Mouse (Mus musculus) heart, embryonic 12.5 days (tissue): ENCODE results near the gene Erc2. TPM values are rescaled to one million over a fixed set of nuclear protein-coding genes. Genes with fewer than 3 reads are reported as not detected.

Experiments used
- ATAC-seq: fragments of 200-750 bp; cut with Nextera tagmentation; 2 replicates; pipeline ENCODE4 v1.8.0; 2017; ENCODE audit warnings: moderate TSS enrichment, moderate library complexity; ENCODE audit not compliant: insufficient number of reproducible peaks, low FRiP score
- H3K27ac ChIP-seq: fragments of 300-500 bp; sonication (generic); 2 replicates; pipeline ENCODE4 v1.5.1; 2016; ENCODE audit warnings: mild to moderate bottlenecking, moderate library complexity; ENCODE audit not compliant: poor library complexity, severe bottlenecking
- H3K27me3 ChIP-seq: fragments of 300-500 bp; sonication (generic); replicated peaks from 2 replicates; pipeline ENCODE4 v1.6.1; 2016; ENCODE audit warnings: mild to moderate bottlenecking, moderate library complexity
- H3K36me3 ChIP-seq: fragments of 300-500 bp; sonication (generic); 2 replicates; pipeline ENCODE4 v1.6.1; 2016; ENCODE audit warnings: mild to moderate bottlenecking, moderate library complexity
- H3K4me1 ChIP-seq: fragments of 300-500 bp; sonication (generic); replicated peaks from 2 replicates; pipeline ENCODE4 v1.6.1; 2016; ENCODE audit warnings: mild to moderate bottlenecking
- H3K4me2 ChIP-seq: fragments of 300-500 bp; sonication (generic); 2 replicates; pipeline ENCODE4 v1.6.1; 2016; ENCODE audit warnings: mild to moderate bottlenecking, moderate library complexity
- H3K4me3 ChIP-seq: fragments of 300-500 bp; sonication (generic); 2 replicates; pipeline ENCODE4 v1.5.1; 2016; ENCODE audit warnings: mild to moderate bottlenecking
- H3K9ac ChIP-seq: fragments of 300-500 bp; sonication (generic); 2 replicates; pipeline ENCODE4 v1.6.1; 2016; ENCODE audit warnings: mild to moderate bottlenecking, moderate library complexity
- H3K9me3 ChIP-seq: fragments of 300-500 bp; sonication (generic); replicated peaks from 2 replicates; pipeline ENCODE4 v1.6.1; 2016; ENCODE audit warnings: mild to moderate bottlenecking, moderate library complexity
- WGBS: fragments of 180-500 bp; shearing (Covaris S2); methylation state at CpG from one replicate; pipeline ENCODE4 v1.1.7; 2016; 5-methylcytosine and 5-hydroxymethylcytosine counted together
- polyA plus RNA-seq: library from polyadenylated mRNA; unstranded; fragments of >200 nt; fragmentation: Nextera tagmentation; extraction: Ambion mirVana; gene quantifications from 2 replicates; pipeline ENCODE4 v1.2.1, GENCODE M21; 2016

The Erc2 gene
- polyA plus RNA-seq, 1 experiment from 2014 or later: 3.9 TPM

DNA sequence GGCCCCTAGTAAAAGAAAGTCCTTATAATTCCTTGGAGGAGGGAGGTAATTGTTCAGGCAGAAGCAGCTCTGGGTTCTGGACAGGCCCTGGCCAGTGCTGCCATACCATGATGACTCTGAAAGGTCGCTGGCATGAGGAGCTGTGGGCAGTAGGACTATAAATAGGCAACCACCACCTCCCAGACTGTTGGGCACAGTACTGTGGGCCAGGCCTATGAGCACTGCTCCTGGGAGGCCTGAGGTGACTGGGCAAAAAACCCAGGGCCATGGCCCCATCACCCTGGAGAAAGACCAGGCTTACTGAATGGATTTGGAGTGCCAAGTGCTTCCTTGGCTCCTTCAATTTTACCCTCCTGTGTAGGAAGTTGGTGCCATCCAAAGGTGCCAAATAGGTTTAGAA is 898.9 kb downstream of the Erc2 start:
- Histone ChIP-seq H3K4me2 (no peak overlapping the region), H3K27ac (no peak overlapping the region), H3K9me3 (no peaks in the 10 kb centered on the region), H3K27me3 (no peaks in the 10 kb centered on the region), H3K4me1 (peaks cover 3% of the 10 kb centered on the region; the same call in 1 of the 2 replicates), H3K4me3 (no peak overlapping the region), H3K36me3 (peaks cover 69% of the 10 kb centered on the region), H3K9ac (no peak overlapping the region)
- WGBS: 71% methylated on average over 1 of the region's 1 CpGs
- no peak for ATAC-seq

DNA sequence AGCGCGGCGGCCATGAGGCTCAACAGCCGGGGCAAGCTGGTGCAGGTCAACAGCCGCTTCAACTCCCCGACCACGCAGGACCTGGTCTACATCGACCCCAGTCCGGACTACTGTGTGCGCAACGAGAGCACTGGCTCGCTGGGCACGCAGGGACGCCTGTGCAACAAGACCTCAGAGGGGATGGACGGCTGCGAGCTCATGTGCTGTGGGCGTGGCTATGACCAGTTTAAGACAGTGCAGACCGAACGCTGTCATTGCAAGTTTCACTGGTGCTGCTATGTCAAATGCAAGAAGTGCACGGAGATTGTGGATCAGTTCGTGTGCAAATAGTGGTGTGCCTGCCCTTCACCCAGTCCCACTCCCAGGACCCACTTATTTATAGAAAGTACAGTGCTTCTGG is 900.4 kb downstream of the Erc2 start:
- Histone ChIP-seq H3K27ac (no peak overlapping the region), H3K27me3 (no peaks in the 10 kb centered on the region), H3K36me3 (peaks cover 57% of the 10 kb centered on the region), H3K9me3 (no peaks in the 10 kb centered on the region), H3K9ac (no peak overlapping the region), H3K4me2 (no peak overlapping the region), H3K4me3 (no peak overlapping the region), H3K4me1 (peaks cover 3% of the 10 kb centered on the region; the same call in 1 of the 2 replicates)
- ATAC-seq: no peak
- WGBS: 78% methylated on average over 21 of the region's 21 CpGs

DNA sequence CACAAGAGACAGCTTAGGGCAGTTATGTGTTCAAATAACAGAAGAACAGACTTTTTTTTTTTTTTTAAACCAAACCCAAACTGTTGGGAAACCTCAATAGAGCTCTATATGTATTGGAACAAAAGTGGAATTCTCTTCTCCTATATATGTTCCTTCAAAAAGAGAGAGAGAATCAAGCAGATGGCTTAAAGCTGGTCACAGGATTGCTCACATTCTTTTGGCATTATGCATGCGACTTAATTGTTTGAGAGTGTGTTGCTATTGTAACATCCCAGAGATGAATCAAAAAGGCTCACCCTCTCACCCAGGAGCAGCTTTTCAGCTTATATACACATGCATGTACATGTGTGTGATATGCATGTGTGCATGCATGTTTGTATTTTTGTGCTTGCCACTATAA is 903.3 kb downstream of the Erc2 start:
- ATAC-seq: no peak
- H3K9ac ChIP-seq: no peak overlapping the region
- H3K27me3 ChIP-seq: no peaks in the 10 kb centered on the region
- H3K27ac ChIP-seq: no peak overlapping the region
- H3K9me3 ChIP-seq: no peaks in the 10 kb centered on the region
- 60% methylated on average over 1 of the region's 1 CpGs for WGBS
- H3K36me3 ChIP-seq: peaks cover 30% of the 10 kb centered on the region
- H3K4me1 ChIP-seq: peaks cover 6% of the 10 kb centered on the region; the same call in 1 of the 2 replicates
- no peak overlapping the region for H3K4me3 ChIP-seq
- H3K4me2 ChIP-seq: no peak overlapping the region

Other genes with a start within 250 kb of the Erc2 start
- gene Fam208a, start 193.6 kb upstream of the Erc2 start, polyA plus RNA-seq: 13.1 and 14.5 TPM in 2 replicates
- 8.5 TPM in 2 replicates for gene Ccdc66, start 114.0 kb upstream of the Erc2 start, polyA plus RNA-seq